Comparison of ENCODE assay signal across 8 mouse cellular contexts in the genomic region with DNA sequence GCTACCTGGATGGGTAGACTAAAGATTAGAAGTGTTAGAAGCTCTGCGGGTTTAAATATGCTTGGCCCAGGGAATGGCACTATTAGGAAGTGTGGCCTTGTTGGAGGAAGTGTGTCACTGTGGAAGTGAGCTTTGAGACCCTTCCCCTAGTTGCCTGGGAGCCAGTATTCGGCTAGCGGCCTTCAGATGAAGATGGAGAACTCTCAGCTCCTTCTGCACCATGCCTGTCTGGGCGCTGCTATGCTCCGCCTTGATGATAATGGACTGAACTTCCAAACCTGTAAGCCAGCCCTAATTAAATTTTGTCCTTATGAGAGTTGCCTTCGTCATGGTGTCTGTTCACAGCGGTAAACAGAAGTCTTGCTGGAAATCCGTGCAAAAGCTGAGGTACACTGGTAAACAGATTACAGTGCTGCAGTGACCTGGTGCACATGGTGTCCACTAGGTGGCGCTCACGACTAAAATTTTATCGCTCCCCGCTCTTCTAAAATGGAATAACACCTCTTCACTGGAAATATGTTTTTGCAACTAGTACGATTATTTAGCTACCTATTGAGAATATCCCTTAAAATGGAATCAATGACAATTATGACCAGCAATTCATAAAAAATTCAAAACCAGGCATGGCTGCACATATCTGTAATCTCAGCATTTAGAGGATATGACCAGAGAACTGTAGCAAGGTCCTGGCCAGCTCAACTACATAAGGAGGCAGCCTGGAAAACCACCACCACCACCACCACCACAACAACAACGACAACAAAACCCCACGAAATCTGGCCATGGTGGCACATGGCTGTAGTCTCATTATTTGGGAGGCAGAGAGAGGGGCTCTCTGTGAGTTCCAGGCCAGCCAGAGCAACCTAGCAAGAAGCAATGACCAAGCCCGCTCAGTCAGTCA.
DNase-seq lines count a peak whose midpoint lies in the region; TF ChIP-seq lines count a peak whose summit lies in the region.

No protein-coding gene starts in this region.

- peak; percentile 59 for TF ChIP-seq CTCF in C2C12 (IDR thresholded peaks at IDR 0.05; ENCODE audit: control insufficient read depth, insufficient read depth, insufficient read length)

- H3K79me2 ChIP-seq in C2C12 (ENCODE audit: control insufficient read depth, insufficient read depth): no peaks in the 10 kb centered on the region

- intact Hi-C loops in gastrocnemius, postnatal 36 days (cut with DNase I): loop anchor here (1.0 to 5.0 kb wide), 4 partner anchors 185 to 386 kb away; a partner anchor contains a TSS

- DNase-seq in T-cell, adult 2 months (ENCODE audit: low spot score): peak; percentile 72
- DNase-seq in cerebellum, postnatal 25 days: peak; percentile 83 to 91
- peak; percentile 37 to 52 for DNase-seq in gastrocnemius, postnatal 36 days
- peak; percentile 87 for DNase-seq in kidney, postnatal 10 days
- DNase-seq in lung, postnatal 14 days: peak; percentile 84
- peak; percentile 70 for DNase-seq in retina, postnatal 7 days (ENCODE audit: low read depth, low spot score)
- DNase-seq in thymus, postnatal 4 days: peak; percentile 93

- no peak overlapping the region for H3ac ChIP-seq in C2C12 (ENCODE audit: control insufficient read depth, insufficient read length, low read depth)

- H3K4me3 ChIP-seq in C2C12 (ENCODE audit: insufficient read depth, poor library complexity, severe bottlenecking): no peak overlapping the region

- no peaks in the 10 kb centered on the region for H3K36me3 ChIP-seq in C2C12 (ENCODE audit: control insufficient read depth, insufficient read depth)

- peaks cover 19% of the 10 kb centered on the region for H3K27me3 ChIP-seq in C2C12 (ENCODE audit: control insufficient read depth, insufficient read depth, insufficient read length)

- H3K79me3 ChIP-seq in C2C12 (ENCODE audit: low read depth): no peaks in the 10 kb centered on the region

TF ChIP-seq in C2C12, 6 proteins besides CTCF, POLR2A, EP300 and RAD21:
- TF ChIP-seq MAX (IDR thresholded peaks at IDR 0.05) (no peak), MYOD1 (IDR thresholded peaks at IDR 0.05; ENCODE audit: control insufficient read depth, insufficient read length, low read depth) (no peak), MYOG (IDR thresholded peaks at IDR 0.05; ENCODE audit: control insufficient read depth, extremely low read depth, insufficient read length) (no peak), USF1 (IDR thresholded peaks at IDR 0.05; ENCODE audit: low read depth) (no peak), CEBPB (IDR thresholded peaks at IDR 0.05; ENCODE audit: low read depth) (no peak), FOSL1 (IDR thresholded peaks at IDR 0.05; ENCODE audit: insufficient read depth, low read length, poor library complexity, severe bottlenecking) (no peak)
